Mouse (Mus musculus): ENCODE data around the gene Ift122.

Gene Ift122

GRCm38 (mm10) chr6:115892363-115892762 lies 39.1 kb downstream of the Ift122 start:
- no peak for DNase-seq

- DNase-seq = no peak
Observed at GRCm38 (mm10) chr6:115896346-115896745, 43.1 kb downstream of the Ift122 start.

- DNase-seq = no peak
Observed at GRCm38 (mm10) chr6:115897117-115897516, 43.8 kb downstream of the Ift122 start.

GRCm38 (mm10) chr6:115897926-115898520 lies 44.8 kb downstream of the Ift122 start:
- DNase-seq = no peak

DNA sequence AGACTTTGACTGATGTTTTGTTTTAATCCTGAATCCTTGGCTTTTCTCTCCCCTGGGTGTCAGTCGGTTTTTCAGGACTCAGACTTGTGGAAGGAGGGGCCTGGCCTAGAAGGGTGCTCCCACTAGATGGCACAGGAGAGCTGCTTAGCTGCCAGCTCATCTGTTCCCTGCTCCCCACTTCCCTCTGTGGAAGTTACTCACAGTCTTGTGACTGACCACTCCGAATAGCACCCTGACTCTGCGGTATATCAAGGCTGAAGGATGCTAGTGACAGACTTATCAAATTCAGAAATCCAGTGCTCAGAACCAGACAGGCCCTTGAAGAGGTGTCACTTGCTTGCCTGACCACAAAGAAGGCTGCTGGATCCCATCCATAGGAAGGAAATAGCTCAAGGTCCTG lies 47.8 kb downstream of the Ift122 start:
- DNase-seq = peak; percentile 83 to 89

GRCm38 (mm10) chr6:115901489-115901931 lies 48.2 kb downstream of the Ift122 start:
- DNase-seq = peak; percentile 33 to 64

DNA sequence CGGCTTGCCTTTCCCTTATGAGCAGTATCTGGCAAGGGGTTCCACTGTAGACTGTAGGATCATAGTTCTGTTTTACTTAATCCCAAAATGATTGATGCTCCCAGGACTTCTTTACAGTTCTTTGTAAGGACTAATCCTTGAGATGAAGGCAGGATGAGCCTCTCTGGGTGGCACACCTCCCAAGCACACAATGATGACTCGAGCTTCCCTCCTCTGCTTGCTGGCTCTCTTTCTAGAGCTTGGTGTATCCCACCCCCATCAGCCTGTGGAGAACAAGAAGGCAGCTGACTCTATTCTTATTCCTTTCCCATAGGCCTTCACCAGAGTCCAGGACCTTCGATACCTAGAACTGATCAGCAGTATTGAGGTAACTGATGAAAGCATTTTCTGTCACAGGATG lies 49.3 kb downstream of the Ift122 start:
- no peak for DNase-seq

- DNase-seq = no peak
Observed at GRCm38 (mm10) chr6:115905568-115905967, 52.3 kb downstream of the Ift122 start.

GRCm38 (mm10) chr6:115906455-115906854 lies 53.2 kb downstream of the Ift122 start:
- DNase-seq = no peak

- DNase-seq = no peak
Observed at GRCm38 (mm10) chr6:115906871-115907270, 53.6 kb downstream of the Ift122 start.

DNA sequence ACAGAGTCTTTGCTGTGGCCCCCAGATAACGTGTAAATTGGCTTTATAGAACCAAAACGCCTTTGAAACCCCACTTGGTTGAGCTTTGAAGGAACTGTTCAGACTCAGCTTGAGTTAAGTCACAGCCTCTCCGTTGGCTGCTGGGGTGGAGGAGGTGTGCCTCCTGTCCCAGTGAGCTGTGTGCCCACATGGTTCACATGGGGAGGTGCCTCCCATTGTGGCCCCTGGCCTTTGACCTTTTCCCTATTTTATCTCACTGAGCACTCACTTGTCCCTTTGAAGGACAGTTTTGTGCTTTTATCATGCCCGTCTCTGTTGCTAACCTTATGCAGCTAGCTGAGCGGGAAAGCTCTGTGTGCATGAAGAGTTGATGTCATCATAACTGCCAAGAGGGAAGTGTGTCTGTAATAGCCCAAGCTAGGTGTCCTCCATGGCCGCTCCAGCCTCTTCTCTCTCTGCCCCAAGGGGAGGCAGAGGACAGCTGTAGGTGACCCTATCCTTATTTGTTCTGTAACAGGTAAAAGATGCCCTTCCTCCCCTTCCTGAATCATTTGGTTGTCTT lies 55.2 kb downstream of the Ift122 start:
- DNase-seq = no peak

DNA sequence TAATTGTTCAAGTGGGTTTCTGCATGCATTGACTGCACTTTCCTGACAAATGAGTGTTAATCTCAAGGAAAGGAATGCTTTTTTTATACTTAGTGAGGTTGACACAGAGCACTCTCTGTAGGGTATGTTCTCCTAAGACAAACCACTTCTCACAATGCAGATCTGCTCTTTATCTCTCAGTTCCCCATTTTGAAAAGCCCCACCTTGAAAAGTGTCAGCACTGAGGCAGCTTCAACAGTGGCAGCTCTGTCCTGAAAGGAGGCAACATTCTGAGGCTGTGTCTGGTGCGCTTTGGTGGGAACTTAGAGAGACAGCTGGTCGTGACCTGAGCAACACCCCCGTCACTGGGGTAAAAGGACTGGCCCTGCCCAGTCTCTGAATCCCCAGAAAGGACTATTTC lies 55.8 kb downstream of the Ift122 start:
- no peak for DNase-seq

DNA sequence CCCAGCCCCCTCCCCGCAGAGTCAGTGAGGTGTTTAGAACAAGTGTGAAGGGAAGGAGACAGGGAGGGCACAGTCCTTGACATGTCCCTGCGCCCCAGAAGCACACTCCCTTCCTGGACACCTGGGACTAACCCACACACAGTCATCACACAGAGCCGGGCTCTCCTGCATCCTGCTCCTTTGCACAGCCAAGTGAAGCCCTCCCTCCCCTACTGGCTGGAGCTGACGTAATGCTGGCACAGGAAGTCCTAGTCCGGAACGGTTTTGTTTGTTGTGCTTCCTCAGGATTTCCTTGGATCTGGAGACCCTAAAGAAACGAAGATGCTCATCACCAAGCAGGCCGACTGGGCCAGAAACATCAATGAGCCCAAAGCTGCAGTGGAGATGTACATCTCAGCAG lies 56.7 kb downstream of the Ift122 start:
- DNase-seq = peak; percentile 69 to 81

DNA sequence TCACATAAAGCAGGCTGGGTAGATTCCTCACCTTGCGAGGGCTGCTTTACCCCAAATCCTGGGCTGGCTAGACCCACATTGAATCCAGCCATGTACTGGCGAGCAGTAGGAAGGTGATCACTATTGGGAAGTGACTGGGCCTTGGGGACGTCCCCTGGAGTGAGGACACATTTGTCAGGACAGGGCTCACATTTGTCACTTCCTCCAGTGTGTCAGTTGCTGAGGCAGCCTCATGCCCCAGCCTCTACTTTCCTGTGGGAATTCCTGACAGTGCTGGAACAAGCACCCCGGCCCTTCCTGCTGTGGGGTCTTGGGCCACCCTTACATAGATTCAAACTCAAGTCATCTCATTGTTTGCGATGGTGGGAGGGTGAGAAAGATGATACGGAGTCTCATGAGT lies 58.5 kb downstream of the Ift122 start:
- DNase-seq = no peak

DNA sequence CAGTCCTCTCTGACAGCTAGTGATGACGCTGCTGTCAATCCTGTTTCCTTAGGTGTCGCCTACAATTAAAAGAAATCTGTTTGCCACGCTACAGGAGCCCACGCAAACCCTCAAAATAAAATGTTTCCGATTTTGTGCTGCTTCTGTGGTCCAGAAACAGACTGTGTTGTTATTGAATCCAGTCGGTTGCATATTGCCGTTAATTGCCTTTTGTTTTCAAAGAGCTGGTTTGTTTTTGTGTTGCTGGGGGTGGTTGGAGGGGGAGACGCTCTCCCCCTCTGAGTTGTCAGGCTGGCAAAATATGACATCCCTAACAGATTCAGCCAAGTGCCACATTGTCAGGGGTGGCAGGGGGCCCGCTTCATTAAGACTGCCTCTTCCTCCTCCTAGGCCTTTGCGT lies 60.2 kb downstream of the Ift122 start:
- no peak for DNase-seq

DNA sequence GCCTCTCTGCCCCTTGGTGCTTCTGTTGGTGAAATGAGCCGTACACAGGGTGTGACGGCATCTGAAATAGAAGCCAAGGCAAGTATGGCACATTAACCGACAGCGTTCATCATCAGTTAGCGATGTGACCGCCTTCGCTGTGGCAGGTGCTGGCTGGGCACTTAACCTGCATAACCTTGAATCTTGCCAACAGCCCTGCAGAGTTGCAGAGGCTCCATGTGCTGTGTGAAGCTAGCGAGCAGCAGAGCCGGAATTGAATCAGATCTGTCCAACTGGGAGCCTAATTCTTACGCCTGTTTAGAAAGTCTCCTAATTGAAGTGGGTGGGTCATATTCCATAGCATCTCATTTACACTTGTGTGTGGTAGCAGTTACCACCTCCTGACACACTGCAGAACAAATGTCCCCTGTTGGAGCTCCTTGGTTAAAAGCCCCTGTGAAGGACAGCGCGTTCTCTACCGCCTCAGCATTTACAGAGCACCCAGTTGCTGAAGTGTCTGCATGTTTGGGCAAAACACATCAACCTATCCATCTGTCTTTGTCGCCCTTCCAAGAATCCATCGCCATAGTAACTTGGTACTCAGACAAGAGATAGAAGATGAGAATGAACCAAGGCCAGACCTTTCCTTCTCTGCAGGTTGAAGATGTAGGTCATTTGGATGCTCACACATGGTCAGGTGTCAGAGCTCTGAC lies 61.4 kb downstream of the Ift122 start:
- DNase-seq = no peak

DNA sequence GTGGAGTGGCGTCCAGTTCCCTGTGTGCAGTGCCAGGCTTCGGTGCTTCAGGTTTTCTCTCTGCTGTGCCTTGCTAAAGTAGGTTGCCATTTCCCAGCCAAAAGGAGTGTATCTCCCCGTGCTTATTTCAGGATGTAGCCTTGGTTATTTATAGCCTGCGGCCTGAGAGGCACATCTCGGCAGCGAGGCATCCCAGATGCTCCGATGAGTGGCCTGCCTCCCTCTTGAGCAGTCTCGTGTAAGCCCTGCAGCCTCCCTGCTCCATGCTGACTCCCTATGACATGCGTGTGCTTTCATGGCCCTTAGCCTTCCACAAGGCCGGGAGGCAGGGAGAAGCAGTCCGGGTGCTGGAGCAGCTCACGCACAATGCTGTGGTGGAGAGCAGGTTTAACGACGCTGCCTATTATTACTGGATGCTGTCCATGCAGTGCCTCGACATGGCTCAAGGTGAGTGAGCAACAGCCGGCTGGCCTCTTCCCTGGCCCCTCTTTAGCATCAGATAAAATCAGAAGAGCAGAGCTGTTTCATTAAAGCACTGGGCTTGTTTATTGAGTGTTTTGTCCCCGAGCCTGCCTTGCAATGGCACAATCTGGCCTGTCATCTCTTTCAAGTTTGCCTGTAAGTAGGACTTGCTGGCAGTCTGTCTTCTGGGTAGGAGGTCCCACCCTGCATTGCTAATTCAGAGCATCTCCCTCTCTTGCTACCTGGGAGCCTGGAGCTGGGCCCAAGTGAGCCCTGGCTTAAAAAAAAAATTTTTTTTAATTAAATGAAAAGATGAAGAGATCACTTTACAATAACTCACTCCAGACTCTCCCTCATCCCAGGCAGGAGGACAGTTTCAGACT lies 62.6 kb downstream of the Ift122 start:
- DNase-seq = peak; percentile 28 to 54

GRCm38 (mm10) chr6:115916611-115917010 lies 63.3 kb downstream of the Ift122 start:
- DNase-seq = no peak

- no peak for DNase-seq
Observed at GRCm38 (mm10) chr6:115918615-115919014, 65.3 kb downstream of the Ift122 start.

DNA sequence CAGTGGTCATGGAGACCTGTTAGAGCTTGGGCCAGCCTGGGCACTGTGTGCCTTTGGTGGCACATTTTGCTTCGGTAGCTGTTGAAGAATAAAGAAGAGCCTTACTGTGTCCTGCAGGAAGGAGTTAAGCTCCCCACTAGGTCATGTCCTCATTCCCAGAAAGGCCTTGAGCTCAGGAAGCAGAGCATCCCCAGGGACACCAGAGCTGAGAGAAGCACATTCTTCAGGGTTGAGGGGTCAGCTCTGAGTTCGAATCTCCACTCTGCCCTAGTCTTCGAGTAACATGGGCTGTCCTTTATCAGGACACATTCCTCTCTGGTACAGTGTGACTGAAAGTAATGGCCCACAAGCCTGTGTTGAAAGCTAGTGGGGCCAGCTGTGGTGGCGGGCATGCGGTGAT lies 66.6 kb downstream of the Ift122 start:
- DNase-seq = no peak

DNA sequence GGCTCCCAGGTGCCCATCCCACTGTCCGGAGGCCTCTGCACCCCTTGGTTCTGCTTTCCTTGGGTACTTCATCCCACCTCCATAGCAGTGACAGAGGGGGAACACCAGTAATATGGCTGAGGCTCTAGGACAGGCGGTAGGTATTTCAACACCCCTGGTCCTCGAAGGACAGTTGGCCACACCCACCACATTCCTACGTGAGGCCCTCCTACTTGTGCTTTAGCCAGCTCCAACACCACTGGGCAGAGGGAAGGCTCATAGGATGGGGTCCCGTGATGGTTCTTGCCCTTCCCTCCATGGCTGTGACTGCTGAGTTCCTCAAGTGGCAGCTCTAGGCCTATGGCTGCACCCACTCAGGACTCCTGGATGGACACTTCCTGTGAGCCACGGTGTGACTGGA lies 71.6 kb downstream of the Ift122 start:
- peak; percentile 34 to 50 for DNase-seq

DNA sequence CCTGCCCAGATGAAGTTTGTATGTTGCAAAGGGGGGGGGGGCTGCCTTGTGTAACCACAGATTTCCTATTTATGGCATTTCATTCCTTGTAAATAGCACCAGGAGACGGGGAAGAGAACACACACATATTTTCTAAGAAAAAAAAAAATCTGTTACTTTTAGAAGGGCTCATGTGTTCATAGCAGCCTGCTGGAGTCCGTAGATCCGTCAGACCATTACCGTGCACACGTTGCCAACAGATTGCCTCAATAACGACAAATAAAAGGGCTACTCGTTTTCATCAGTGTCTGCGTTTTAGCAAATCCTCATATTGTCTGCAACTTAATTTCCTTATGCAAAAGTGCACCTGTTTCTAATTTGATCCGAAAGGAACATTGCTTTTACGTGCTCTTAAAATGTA lies 73.1 kb downstream of the Ift122 start:
- no peak for DNase-seq

Data from kidney, postnatal 4 days (tissue).